Mouse (Mus musculus) ES-E14 (cell line): ENCODE measurements around the gene Fgfr1op2.

Experiments used
- CHD2 ChIP-seq: IDR thresholded peaks from 2 replicates; pipeline ENCODE4 v1.6.1; 2014; ENCODE audit warnings: mild to moderate bottlenecking, low read depth, low read length, inconsistent platforms
- HCFC1 ChIP-seq: IDR thresholded peaks from 2 replicates; pipeline ENCODE4 v1.6.1; 2012; ENCODE audit warnings: low read length, inconsistent platforms, borderline replicate concordance; ENCODE audit not compliant: insufficient read depth
- MAFK ChIP-seq: IDR thresholded peaks from 2 replicates; pipeline ENCODE4 v1.6.1; 2014; ENCODE audit warnings: mild to moderate bottlenecking, low read depth, low read length, inconsistent platforms; ENCODE audit not compliant: insufficient read depth
- ZC3H11A ChIP-seq: IDR thresholded peaks from 2 replicates; pipeline ENCODE4 v1.6.1; 2012; ENCODE audit warnings: low read depth, mild to moderate bottlenecking, inconsistent platforms, low read length, borderline replicate concordance
- ZNF384 ChIP-seq: IDR thresholded peaks from 2 replicates; pipeline ENCODE4 v1.6.1; 2012; ENCODE audit warnings: low read depth, low read length, inconsistent platforms

DNA sequence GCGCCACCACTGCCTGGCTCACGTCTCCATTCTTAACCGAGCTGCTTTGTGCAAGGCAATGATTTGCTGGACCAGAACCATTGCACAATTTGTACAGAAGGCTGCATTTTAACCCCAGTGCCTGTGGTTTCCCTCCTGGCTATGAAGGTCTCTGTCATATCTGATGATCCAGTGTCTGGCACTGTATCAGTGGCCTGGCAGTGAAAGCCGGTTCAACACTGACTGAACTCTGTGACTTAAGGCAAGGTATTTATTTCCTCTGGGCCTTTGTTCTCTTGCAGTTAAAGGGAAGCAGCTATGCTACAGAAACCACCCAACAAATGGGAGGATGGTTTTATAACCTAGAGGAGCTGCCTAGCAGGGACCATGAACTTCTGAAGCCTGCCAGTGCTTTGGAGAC, 54.0 kb downstream of the Fgfr1op2 start:
- TF ChIP-seq MAFK (no peak), ZC3H11A (no peak), CHD2 (no peak), HCFC1 (no peak), ZNF384 (no peak)
